Mouse (Mus musculus): ENCODE data around the gene Ppp1r10.

Ppp1r10 gene

GRCm38 (mm10) chr17:35916297-35917142, at the start of gene Ppp1r10, which contains the start of gene Mrps18b:
Ppp1r10 (plus strand) TSS chr17:35916434.
Mrps18b (minus strand) TSS chr17:35916389.
- peak; percentile 100 for DNase-seq

GRCm38 (mm10) chr17:35866911-35867890, 49.0 kb upstream of the Ppp1r10 start:
- DNase-seq: peak; percentile 30

- no peak for DNase-seq
Observed at GRCm38 (mm10) chr17:35868165-35868820, 47.9 kb upstream of the Ppp1r10 start.

GRCm38 (mm10) chr17:35868961-35869345, 47.3 kb upstream of the Ppp1r10 start:
- DNase-seq: no peak

- DNase-seq: peak; percentile 31
Observed at GRCm38 (mm10) chr17:35869346-35870067, 46.7 kb upstream of the Ppp1r10 start.

- no peak for DNase-seq
Observed at GRCm38 (mm10) chr17:35870151-35870883, 45.9 kb upstream of the Ppp1r10 start.

GRCm38 (mm10) chr17:35870884-35871696, 45.1 kb upstream of the Ppp1r10 start:
- peak; percentile 44 for DNase-seq

- peak; percentile 90 for DNase-seq
Observed at GRCm38 (mm10) chr17:35873774-35874519, 42.3 kb upstream of the Ppp1r10 start.

GRCm38 (mm10) chr17:35874721-35875120, 41.5 kb upstream of the Ppp1r10 start:
- no peak for DNase-seq

- DNase-seq: peak; percentile 98
Observed at GRCm38 (mm10) chr17:35879245-35880057, 36.8 kb upstream of the Ppp1r10 start, which contains the start of gene Dhx16. Dhx16 (plus strand) TSS chr17:35879819.

GRCm38 (mm10) chr17:35882924-35883323, 33.3 kb upstream of the Ppp1r10 start:
- no peak for DNase-seq

- no peak for DNase-seq
Observed at GRCm38 (mm10) chr17:35883777-35884176, 32.5 kb upstream of the Ppp1r10 start.

- no peak for DNase-seq
Observed at GRCm38 (mm10) chr17:35887725-35888124, 28.5 kb upstream of the Ppp1r10 start.

- DNase-seq: peak; percentile 96
Observed at GRCm38 (mm10) chr17:35896781-35897643, 19.2 kb upstream of the Ppp1r10 start, which contains the start of gene 2310061I04Rik. 2310061I04Rik (minus strand) TSS chr17:35897431.

GRCm38 (mm10) chr17:35897644-35898573, 18.3 kb upstream of the Ppp1r10 start:
- no peak for DNase-seq

- no peak for DNase-seq
Observed at GRCm38 (mm10) chr17:35900636-35901035, 15.6 kb upstream of the Ppp1r10 start.
